Mouse (Mus musculus): ENCODE measurements at regions not wholly inside any gene's neighbourhood (a gene's known extent, or its start where the extent isn't known, plus 50 kb on each side); places are given as distances from the start of the nearest gene placed in this dataset.

DNA sequence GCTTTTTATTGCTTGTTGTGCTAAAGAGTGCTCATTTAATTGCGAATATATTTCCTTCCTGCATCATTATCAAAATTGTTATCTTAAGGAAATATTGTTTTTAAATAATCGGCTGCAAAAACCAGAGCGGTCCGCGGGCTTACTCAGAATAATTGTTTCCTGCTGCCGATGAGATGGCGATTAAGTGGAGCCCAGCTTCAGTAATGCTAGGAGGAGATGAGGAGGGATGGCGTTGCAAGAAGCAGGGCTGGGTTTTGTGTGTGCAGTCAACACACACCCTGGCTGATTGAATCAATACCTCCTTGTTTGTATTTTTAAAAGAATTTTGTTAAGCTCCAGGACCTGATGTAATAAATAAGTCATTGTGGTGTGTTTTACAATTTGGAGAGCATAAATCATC is 331.2 kb downstream of the Setd4 start:
- DNase-seq (ENCODE audit: low spot score) (peak; percentile 64), ATAC-seq (ENCODE audit: insufficient number of reproducible peaks, low FRiP score, low TSS enrichment, low read depth) (peak; percentile 57)
- no peak overlapping the region for H3K4me3 ChIP-seq (ENCODE audit: low read depth, low read length)
- 7% methylated on average over 8 of the region's 8 CpGs for WGBS
- no peaks in the 10 kb centered on the region for H3K36me3 ChIP-seq (ENCODE audit: control insufficient read depth, insufficient read depth, low read length)
- peaks cover 9% of the 10 kb centered on the region; the same call in 1 of the 2 replicates for H3K4me1 ChIP-seq (ENCODE audit: control insufficient read depth, insufficient read depth, low read length)
- no peak overlapping the region for H3K27ac ChIP-seq (replicated peaks; ENCODE audit: low read depth, low read length)
- H3K4me2 ChIP-seq (ENCODE audit: low read depth, severe bottlenecking): peak overlapping the region; percentile 0; the same call in 1 of the 2 replicates
- H3K9me3 ChIP-seq (ENCODE audit: control insufficient read depth, low read length): no peaks in the 10 kb centered on the region
- peaks cover 8% of the 10 kb centered on the region; the same call in 1 of the 2 replicates for H3K27me3 ChIP-seq (ENCODE audit: control insufficient read depth, insufficient read depth, low read length)
- H3K9ac ChIP-seq (ENCODE audit: low read length): no peak overlapping the region

DNA sequence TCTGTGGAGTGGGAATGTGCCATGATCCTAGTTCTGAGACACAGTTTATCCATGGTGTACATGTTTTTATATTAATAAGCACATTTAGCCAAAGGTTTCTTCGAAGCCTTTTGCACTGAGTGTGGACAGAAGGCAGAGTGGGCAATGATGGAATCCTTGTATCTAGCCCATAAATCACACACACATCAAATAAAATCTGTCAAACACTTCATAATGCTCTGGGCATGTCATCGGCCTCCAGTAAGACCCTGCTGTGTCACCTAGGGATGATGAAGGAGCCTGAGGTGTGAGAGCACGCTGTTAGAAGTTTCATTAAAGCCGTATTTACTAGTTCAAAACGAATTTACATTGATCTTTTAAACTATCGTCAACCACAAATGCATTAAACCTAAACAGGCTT is 331.7 kb downstream of the Setd4 start:
- H3K4me3 ChIP-seq (ENCODE audit: low read depth, low read length): no peak overlapping the region
- H3K27me3 ChIP-seq (ENCODE audit: control insufficient read depth, insufficient read depth, low read length): peaks cover 8% of the 10 kb centered on the region; the same call in 1 of the 2 replicates
- H3K9ac ChIP-seq (ENCODE audit: low read length): no peak overlapping the region
- no peak overlapping the region for H3K27ac ChIP-seq (replicated peaks; ENCODE audit: low read depth, low read length)
- H3K9me3 ChIP-seq (ENCODE audit: control insufficient read depth, low read length): no peaks in the 10 kb centered on the region
- no peak for ATAC-seq (ENCODE audit: insufficient number of reproducible peaks, low FRiP score, low TSS enrichment, low read depth)
- peak; percentile 47 for DNase-seq (ENCODE audit: low spot score)
- 9% methylated on average over 6 of the region's 6 CpGs for WGBS
- peak overlapping the region; percentile 0; the same call in 1 of the 2 replicates for H3K4me2 ChIP-seq (ENCODE audit: low read depth, severe bottlenecking)
- H3K4me1 ChIP-seq (ENCODE audit: control insufficient read depth, insufficient read depth, low read length): peaks cover 5% of the 10 kb centered on the region; the same call in 1 of the 2 replicates
- H3K36me3 ChIP-seq (ENCODE audit: control insufficient read depth, insufficient read depth, low read length): no peaks in the 10 kb centered on the region

DNA sequence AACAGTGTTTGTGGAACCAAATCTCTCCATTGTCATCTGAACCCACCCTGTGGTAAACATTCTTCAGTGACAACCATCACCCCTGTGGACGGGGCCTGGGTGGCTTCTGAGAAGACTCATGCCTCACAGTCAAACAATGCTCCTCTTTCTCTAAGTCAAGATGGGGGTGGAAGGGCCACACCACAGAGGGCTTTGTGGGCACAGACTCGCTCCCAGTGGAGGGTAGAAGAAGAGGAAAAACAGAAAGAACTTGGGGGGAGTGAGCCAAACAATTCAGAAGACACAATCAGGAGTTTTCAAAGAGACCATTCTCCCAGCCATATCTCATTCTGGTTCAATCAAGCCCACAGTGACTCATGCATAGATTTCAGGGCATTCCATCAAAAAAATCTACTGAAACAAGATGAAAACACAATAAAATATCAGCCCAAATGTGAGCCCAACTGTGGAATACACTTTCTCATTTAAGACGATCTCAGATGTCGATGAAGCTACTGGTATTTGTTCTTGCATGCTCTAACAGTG is 339.7 kb downstream of the Setd4 start:
- no peak overlapping the region for H3K27ac ChIP-seq (replicated peaks; ENCODE audit: low read depth, low read length)
- DNase-seq (ENCODE audit: low spot score): no peak
- H3K4me2 ChIP-seq (ENCODE audit: low read depth, severe bottlenecking): no peak overlapping the region
- WGBS: 68% methylated on average over 4 of the region's 4 CpGs
- no peak overlapping the region for H3K4me3 ChIP-seq (ENCODE audit: low read depth, low read length)
- no peaks in the 10 kb centered on the region for H3K4me1 ChIP-seq (ENCODE audit: control insufficient read depth, insufficient read depth, low read length)
- H3K9me3 ChIP-seq (ENCODE audit: control insufficient read depth, low read length): no peaks in the 10 kb centered on the region
- H3K27me3 ChIP-seq (ENCODE audit: control insufficient read depth, insufficient read depth, low read length): no peaks in the 10 kb centered on the region
- H3K9ac ChIP-seq (ENCODE audit: low read length): no peak overlapping the region
- ATAC-seq (ENCODE audit: insufficient number of reproducible peaks, low FRiP score, low TSS enrichment, low read depth): no peak; the same call in 1 of the 2 replicates
- H3K36me3 ChIP-seq (ENCODE audit: control insufficient read depth, insufficient read depth, low read length): no peaks in the 10 kb centered on the region

DNA sequence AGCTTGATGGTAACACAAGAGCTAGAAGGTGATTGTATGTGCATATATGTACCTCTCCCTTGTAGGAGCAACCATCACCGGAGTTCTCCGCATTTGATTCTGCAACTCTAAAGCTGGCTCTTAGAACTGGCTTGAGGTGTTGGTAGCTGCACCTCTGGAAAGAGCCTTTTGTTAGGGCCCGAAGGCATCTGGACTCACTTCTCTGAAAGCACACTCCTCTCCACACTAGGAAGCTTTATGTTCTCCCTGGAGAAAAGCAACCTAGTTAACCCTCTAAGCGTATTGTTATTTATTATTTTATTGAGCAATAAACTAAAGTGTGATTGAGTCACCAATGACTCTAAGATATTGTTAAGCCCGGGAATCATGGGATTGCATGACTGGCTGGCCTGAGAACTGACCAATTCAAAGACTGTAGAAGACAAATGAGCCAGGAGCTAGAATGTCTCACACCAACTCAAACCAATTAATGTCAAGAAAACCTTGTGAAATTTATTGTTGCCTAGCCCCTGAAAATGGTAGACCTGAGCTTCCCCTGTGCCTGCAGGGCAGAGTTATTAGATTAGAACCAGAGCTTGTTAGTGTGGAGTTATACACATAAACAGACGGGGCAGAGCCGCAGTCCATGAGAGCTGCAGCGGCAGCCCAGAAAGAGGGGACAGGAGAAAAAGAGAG is 340.6 kb downstream of the Setd4 start:
- H3K4me1 ChIP-seq (ENCODE audit: control insufficient read depth, insufficient read depth, low read length): no peaks in the 10 kb centered on the region
- H3K9me3 ChIP-seq (ENCODE audit: control insufficient read depth, low read length): no peaks in the 10 kb centered on the region
- H3K9ac ChIP-seq (ENCODE audit: low read length): no peak overlapping the region
- no peaks in the 10 kb centered on the region for H3K27me3 ChIP-seq (ENCODE audit: control insufficient read depth, insufficient read depth, low read length)
- no peaks in the 10 kb centered on the region for H3K36me3 ChIP-seq (ENCODE audit: control insufficient read depth, insufficient read depth, low read length)
- peak; percentile 69 for DNase-seq (ENCODE audit: low spot score)
- WGBS: 20% methylated on average over 8 of the region's 8 CpGs
- H3K4me3 ChIP-seq (ENCODE audit: low read depth, low read length): no peak overlapping the region
- peak; percentile 84 for ATAC-seq (ENCODE audit: insufficient number of reproducible peaks, low FRiP score, low TSS enrichment, low read depth)
- no peak overlapping the region for H3K4me2 ChIP-seq (ENCODE audit: low read depth, severe bottlenecking)
- H3K27ac ChIP-seq (replicated peaks; ENCODE audit: low read depth, low read length): no peak overlapping the region; the same call in 1 of the 2 replicates

DNA sequence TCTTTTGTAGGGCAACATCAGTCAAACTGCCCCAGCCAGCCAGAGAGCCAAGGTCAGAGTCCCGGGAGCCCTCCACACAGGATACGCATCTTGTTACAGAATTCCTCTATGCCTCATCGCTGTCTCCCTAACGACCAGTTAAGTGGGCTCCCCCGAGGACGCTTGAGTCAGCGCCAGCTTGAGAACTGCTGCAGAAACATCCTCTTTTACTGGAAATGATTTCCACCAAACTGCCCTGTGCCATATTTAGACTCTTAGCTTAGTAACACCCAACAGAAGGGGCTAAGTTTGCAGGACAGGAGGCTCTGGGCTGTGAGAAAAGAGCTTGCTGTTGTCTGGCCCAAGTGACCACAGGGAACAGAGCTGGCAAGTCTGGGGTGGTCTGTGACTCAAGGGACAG is 357.0 kb downstream of the Setd4 start:
- Histone ChIP-seq H3K27me3 (ENCODE audit: control insufficient read depth, insufficient read depth, low read length) (no peaks in the 10 kb centered on the region), H3K4me3 (ENCODE audit: low read depth, low read length) (no peak overlapping the region), H3K4me2 (ENCODE audit: low read depth, severe bottlenecking) (no peak overlapping the region), H3K9me3 (ENCODE audit: control insufficient read depth, low read length) (no peaks in the 10 kb centered on the region), H3K36me3 (ENCODE audit: control insufficient read depth, insufficient read depth, low read length) (no peaks in the 10 kb centered on the region), H3K9ac (ENCODE audit: low read length) (no peak overlapping the region), H3K4me1 (ENCODE audit: control insufficient read depth, insufficient read depth, low read length) (no peaks in the 10 kb centered on the region), H3K27ac (replicated peaks; ENCODE audit: low read depth, low read length) (no peak overlapping the region)
- DNase-seq (ENCODE audit: low spot score): no peak
- WGBS: 43% methylated on average over 7 of the region's 7 CpGs
- no peak for ATAC-seq (ENCODE audit: insufficient number of reproducible peaks, low FRiP score, low TSS enrichment, low read depth)

DNA sequence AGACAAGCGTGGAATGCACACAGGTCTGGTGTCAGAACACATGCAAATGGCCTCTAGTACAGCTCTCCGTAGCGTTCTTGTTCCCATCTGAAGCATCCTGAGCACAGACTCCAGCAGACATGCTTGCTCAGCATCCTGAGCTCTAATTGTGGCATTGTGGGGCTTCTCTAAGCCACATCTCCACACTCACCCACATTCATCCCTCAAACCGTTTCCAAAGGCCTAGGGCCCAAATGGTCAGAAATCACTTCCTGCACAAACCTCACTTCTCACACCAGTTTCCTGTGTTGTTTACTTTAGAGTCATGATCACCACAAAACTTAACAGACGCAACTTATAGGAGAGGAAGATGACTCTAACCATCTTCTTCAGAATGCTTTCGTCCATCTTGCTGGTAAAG is 358.1 kb downstream of the Setd4 start:
- WGBS: 82% methylated on average over 6 of the region's 6 CpGs
- Histone ChIP-seq H3K27ac (replicated peaks; ENCODE audit: low read depth, low read length) (no peak overlapping the region), H3K36me3 (ENCODE audit: control insufficient read depth, insufficient read depth, low read length) (no peaks in the 10 kb centered on the region), H3K4me3 (ENCODE audit: low read depth, low read length) (no peak overlapping the region), H3K4me1 (ENCODE audit: control insufficient read depth, insufficient read depth, low read length) (no peaks in the 10 kb centered on the region), H3K9ac (ENCODE audit: low read length) (no peak overlapping the region), H3K9me3 (ENCODE audit: control insufficient read depth, low read length) (no peaks in the 10 kb centered on the region), H3K4me2 (ENCODE audit: low read depth, severe bottlenecking) (no peak overlapping the region), H3K27me3 (ENCODE audit: control insufficient read depth, insufficient read depth, low read length) (no peaks in the 10 kb centered on the region)
- ATAC-seq (ENCODE audit: insufficient number of reproducible peaks, low FRiP score, low TSS enrichment, low read depth) (no peak), DNase-seq (ENCODE audit: low spot score) (no peak)

DNA sequence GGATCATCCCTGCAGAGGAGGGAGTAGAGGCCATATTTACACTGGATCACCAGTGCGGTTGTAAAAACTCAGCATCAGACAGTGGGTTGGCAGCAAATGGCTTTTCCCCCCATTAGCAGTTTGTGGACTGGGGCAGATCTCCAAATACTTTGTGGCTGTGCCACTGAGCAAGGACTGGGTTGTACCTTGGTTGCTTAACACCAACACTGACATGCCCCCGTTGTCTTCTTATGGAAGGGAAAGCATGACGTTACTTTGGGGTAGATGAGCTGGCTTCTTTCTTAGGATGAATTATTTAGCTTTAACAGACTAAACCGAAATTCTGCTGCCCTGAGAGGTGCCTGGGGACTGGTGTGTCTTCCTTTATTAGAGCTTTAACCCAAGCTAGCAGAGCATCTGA is 365.0 kb downstream of the Setd4 start:
- H3K36me3 ChIP-seq (ENCODE audit: control insufficient read depth, insufficient read depth, low read length): no peaks in the 10 kb centered on the region
- ATAC-seq (ENCODE audit: insufficient number of reproducible peaks, low FRiP score, low TSS enrichment, low read depth) (no peak), DNase-seq (ENCODE audit: low spot score) (no peak)
- no peaks in the 10 kb centered on the region for H3K4me1 ChIP-seq (ENCODE audit: control insufficient read depth, insufficient read depth, low read length)
- H3K27ac ChIP-seq (replicated peaks; ENCODE audit: low read depth, low read length): no peak overlapping the region
- H3K9ac ChIP-seq (ENCODE audit: low read length): no peak overlapping the region
- H3K27me3 ChIP-seq (ENCODE audit: control insufficient read depth, insufficient read depth, low read length): no peaks in the 10 kb centered on the region
- no peak overlapping the region for H3K4me2 ChIP-seq (ENCODE audit: low read depth, severe bottlenecking)
- 85% methylated on average over 4 of the region's 4 CpGs for WGBS
- no peaks in the 10 kb centered on the region; the same call in 1 of the 2 replicates for H3K9me3 ChIP-seq (ENCODE audit: control insufficient read depth, low read length)
- no peak overlapping the region for H3K4me3 ChIP-seq (ENCODE audit: low read depth, low read length)

DNA sequence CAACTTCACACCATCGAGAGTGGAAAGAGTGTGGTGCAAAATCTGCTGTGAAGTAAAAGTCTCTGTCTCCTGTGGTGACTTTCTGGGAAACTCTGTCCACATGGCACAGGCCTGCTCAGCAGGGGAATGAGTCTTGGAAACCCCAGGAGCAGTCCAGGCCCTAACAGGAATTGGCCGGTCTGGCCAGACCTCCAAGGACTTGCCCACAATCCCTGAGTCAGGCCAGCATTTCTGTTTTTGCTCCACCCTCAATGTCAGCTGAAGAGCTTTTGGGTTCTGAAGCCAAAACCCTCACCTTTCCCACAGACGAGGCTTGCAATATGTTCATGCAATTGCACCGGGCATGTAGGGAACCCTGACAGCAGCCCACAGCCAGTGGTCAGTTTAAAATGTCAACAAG is 365.5 kb downstream of the Setd4 start:
- H3K9me3 ChIP-seq (ENCODE audit: control insufficient read depth, low read length): no peaks in the 10 kb centered on the region; the same call in 1 of the 2 replicates
- H3K4me3 ChIP-seq (ENCODE audit: low read depth, low read length): no peak overlapping the region
- H3K27ac ChIP-seq (replicated peaks; ENCODE audit: low read depth, low read length): no peak overlapping the region
- WGBS: 83% methylated on average over 4 of the region's 4 CpGs
- H3K27me3 ChIP-seq (ENCODE audit: control insufficient read depth, insufficient read depth, low read length): no peaks in the 10 kb centered on the region
- no peak overlapping the region for H3K9ac ChIP-seq (ENCODE audit: low read length)
- no peak overlapping the region for H3K4me2 ChIP-seq (ENCODE audit: low read depth, severe bottlenecking)
- H3K36me3 ChIP-seq (ENCODE audit: control insufficient read depth, insufficient read depth, low read length): no peaks in the 10 kb centered on the region
- H3K4me1 ChIP-seq (ENCODE audit: control insufficient read depth, insufficient read depth, low read length): no peaks in the 10 kb centered on the region
- DNase-seq (ENCODE audit: low spot score) (no peak), ATAC-seq (ENCODE audit: insufficient number of reproducible peaks, low FRiP score, low TSS enrichment, low read depth) (no peak)

Data from limb, embryonic 11.5 days (tissue).